Mouse (Mus musculus): ENCODE data around the gene Rbbp5. TPM values are rescaled to one million over a fixed set of nuclear protein-coding genes. Genes with fewer than 3 reads are reported as not detected.
A peak's percentile ranks its signal among the peaks of the same experiment; 100 is the strongest.

Gene Rbbp5
- total and polyA plus RNA-seq, 2 experiments from 2014 or later = 24.7 to 33.7 TPM

DNA sequence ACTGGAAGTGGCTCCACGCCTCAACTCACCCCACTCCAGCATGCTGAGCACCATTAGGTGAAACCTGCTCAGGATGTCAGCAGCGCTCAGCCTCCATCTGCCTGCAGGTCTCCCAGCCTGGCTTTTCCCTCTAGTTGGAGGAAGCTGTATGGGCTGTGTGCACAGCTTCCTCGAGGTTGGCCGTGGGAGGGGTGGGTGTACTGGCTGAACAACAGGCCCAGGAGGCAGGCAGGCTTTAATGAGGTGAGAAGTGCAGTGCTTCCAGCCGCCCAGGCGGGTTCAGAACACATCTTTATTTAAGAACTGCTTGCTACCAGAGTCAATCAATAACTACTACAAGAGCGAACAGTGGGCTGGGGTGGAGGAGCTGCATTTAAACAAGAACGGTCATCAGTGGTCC, 34.4 kb downstream of the Rbbp5 start:
- peaks cover 46% of the 10 kb centered on the region for H3K36me3 ChIP-seq (ENCODE audit: insufficient read depth)
- no peak overlapping the region for H3K9ac ChIP-seq
- no peaks in the 10 kb centered on the region for H3K27me3 ChIP-seq (ENCODE audit: insufficient read depth, low read length)
- no peak overlapping the region for H3K4me3 ChIP-seq (ENCODE audit: low read depth, low read length)
- no peak overlapping the region for H3K27ac ChIP-seq (ENCODE audit: low read depth, low read length)
- H3K4me1 ChIP-seq (ENCODE audit: insufficient read depth) = no peaks in the 10 kb centered on the region
- WGBS = 53% methylated on average over 8 of the region's 8 CpGs
- ATAC-seq (peak; percentile 20; the same call in 1 of the 2 replicates), DNase-seq (no peak)
- H3K9me3 ChIP-seq (ENCODE audit: low read length) = no peaks in the 10 kb centered on the region
- TF ChIP-seq CTCF (IDR thresholded peaks at IDR 0.05; ENCODE audit: low read depth) = no peak
- H3K4me2 ChIP-seq (ENCODE audit: low read depth) = no peak overlapping the region

DNA sequence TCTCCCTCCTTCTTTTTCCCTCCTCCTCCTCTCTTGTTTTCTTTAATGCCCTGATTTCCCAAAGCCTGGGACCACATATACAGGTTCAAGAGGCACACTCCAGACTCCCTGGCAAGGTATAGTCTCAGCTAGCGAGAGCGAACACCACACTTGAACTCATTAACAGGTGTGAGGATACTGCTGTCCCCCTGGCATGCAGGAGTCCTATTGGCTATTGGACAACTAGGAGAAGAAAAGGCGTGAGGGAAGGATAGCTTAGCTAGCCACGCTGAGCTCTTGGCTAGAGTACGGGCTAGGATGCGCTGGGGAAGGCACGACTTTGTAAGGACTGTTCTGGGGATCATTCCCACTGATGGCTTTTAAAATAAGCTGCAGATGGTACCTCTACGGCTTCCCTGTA, 34.9 kb downstream of the Rbbp5 start:
- Histone ChIP-seq H3K9ac (no peak overlapping the region), H3K36me3 (ENCODE audit: insufficient read depth) (peaks cover 48% of the 10 kb centered on the region), H3K9me3 (ENCODE audit: low read length) (no peaks in the 10 kb centered on the region), H3K27me3 (ENCODE audit: insufficient read depth, low read length) (no peaks in the 10 kb centered on the region), H3K27ac (ENCODE audit: low read depth, low read length) (no peak overlapping the region), H3K4me2 (ENCODE audit: low read depth) (no peak overlapping the region), H3K4me1 (ENCODE audit: insufficient read depth) (no peaks in the 10 kb centered on the region), H3K4me3 (ENCODE audit: low read depth, low read length) (no peak overlapping the region)
- DNase-seq (no peak), ATAC-seq (no peak)
- no peak for TF ChIP-seq CTCF (IDR thresholded peaks at IDR 0.05; ENCODE audit: low read depth)
- 76% methylated on average over 8 of the region's 8 CpGs for WGBS

DNA sequence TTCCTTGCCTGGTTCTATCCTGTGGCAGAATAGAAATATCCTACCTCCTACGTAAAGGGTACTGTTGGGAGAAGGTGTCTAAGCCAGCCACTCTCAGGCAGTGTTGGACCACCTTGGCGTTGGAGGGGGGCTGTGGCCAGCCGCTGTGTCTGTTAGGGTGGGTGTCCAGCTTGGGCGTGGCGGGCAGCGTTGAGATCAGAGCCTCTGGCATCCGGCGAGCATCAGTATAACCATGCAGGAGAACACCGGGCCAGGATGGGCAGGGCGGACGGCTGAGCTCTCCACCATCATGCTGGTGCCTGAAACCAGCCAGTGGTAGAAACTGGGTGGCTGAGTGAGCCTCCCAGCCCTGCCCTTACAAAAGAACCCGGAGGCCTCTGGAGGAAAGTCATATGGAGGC, 38.2 kb downstream of the Rbbp5 start:
- no peak overlapping the region for H3K4me3 ChIP-seq (ENCODE audit: low read depth, low read length)
- H3K27me3 ChIP-seq (ENCODE audit: insufficient read depth, low read length) = no peaks in the 10 kb centered on the region
- no peak overlapping the region for H3K27ac ChIP-seq (ENCODE audit: low read depth, low read length)
- H3K36me3 ChIP-seq (ENCODE audit: insufficient read depth) = peaks cover 56% of the 10 kb centered on the region
- no peaks in the 10 kb centered on the region for H3K9me3 ChIP-seq (ENCODE audit: low read length)
- 93% methylated on average over 12 of the region's 12 CpGs for WGBS
- DNase-seq (no peak), ATAC-seq (no peak)
- H3K9ac ChIP-seq = no peak overlapping the region
- no peak overlapping the region for H3K4me2 ChIP-seq (ENCODE audit: low read depth)
- TF ChIP-seq CTCF (IDR thresholded peaks at IDR 0.05; ENCODE audit: low read depth) = no peak
- no peaks in the 10 kb centered on the region for H3K4me1 ChIP-seq (ENCODE audit: insufficient read depth)

DNA sequence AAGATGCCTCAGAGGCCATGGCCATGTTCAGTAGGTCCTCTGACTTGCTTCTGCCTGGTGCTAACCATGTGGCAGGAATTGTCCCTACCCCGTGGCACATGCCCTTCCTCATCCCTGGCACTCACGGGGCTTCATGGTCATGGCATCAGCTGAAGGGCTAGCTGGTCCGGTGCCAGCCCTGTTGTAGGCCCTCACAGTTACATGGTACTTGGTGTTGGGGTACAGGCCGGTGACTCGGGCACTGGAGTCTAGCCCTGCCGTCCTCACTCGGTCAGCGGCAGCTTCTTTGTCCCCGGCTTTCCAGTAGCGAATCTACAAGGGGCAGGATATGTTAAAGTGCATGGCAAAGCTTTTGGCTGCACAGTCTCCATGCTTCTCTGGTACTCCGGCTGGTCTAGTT, 39.6 kb downstream of the Rbbp5 start:
- no peak overlapping the region for H3K4me2 ChIP-seq (ENCODE audit: low read depth)
- DNase-seq = no peak
- H3K4me1 ChIP-seq (ENCODE audit: insufficient read depth) = no peaks in the 10 kb centered on the region
- peaks cover 62% of the 10 kb centered on the region for H3K36me3 ChIP-seq (ENCODE audit: insufficient read depth)
- no peak overlapping the region for H3K9ac ChIP-seq
- H3K9me3 ChIP-seq (ENCODE audit: low read length) = no peaks in the 10 kb centered on the region
- TF ChIP-seq CTCF (IDR thresholded peaks at IDR 0.05; ENCODE audit: low read depth) = no peak
- ATAC-seq = no peak
- H3K4me3 ChIP-seq (ENCODE audit: low read depth, low read length) = no peak overlapping the region
- H3K27ac ChIP-seq (ENCODE audit: low read depth, low read length) = no peak overlapping the region
- WGBS = 86% methylated on average over 11 of the region's 11 CpGs
- H3K27me3 ChIP-seq (ENCODE audit: insufficient read depth, low read length) = no peaks in the 10 kb centered on the region

DNA sequence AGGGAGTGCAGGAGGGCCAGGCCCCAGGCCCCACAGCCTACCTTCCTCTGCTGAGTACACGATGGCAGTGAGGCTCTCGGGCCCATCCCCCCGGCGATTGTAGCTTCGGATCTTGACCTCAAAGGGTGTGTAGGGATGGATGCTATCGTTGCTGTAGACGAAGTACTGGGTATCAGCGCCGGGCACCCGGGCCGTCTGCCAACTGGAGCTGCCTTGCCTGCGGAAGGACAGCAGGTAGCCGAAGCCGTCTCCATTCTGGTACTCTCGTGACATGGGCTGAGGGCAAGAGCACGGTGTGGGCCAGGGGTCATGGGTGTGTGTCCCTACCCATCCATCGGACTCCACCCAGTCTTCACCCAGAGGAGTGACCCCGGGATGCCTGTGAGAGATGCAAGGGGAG, 41.5 kb downstream of the Rbbp5 start:
- WGBS = 83% methylated on average over 18 of the region's 18 CpGs

DNA sequence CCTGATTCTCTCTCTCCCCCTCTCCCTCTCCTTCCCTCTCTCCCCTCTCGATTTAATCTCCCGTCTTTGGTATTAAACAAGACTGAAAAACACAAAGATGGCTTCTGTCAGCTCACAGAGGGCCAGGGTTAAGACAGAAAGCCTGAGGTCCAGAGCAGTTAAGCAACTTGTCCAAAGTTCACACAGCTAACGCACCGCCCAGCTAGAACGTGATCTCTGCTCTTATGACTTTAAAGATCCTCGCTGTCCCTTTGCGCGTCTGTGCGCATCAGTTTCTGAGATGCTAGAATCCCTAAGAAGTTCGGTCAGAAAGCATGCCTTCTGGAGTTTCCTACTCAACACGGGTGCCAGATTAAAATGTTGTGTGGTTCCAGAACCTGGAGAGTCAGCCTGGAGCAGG, 42.6 kb downstream of the Rbbp5 start:
- no peak for TF ChIP-seq CTCF (IDR thresholded peaks at IDR 0.05; ENCODE audit: low read depth)
- whole genome bisulfite sequencing = 86% methylated on average over 11 of the region's 11 CpGs
- Histone ChIP-seq H3K27me3 (ENCODE audit: insufficient read depth, low read length) (no peaks in the 10 kb centered on the region), H3K4me1 (ENCODE audit: insufficient read depth) (no peaks in the 10 kb centered on the region), H3K27ac (ENCODE audit: low read depth, low read length) (no peak overlapping the region), H3K9me3 (ENCODE audit: low read length) (no peaks in the 10 kb centered on the region), H3K36me3 (ENCODE audit: insufficient read depth) (peaks cover 76% of the 10 kb centered on the region), H3K4me3 (ENCODE audit: low read depth, low read length) (no peak overlapping the region), H3K9ac (no peak overlapping the region), H3K4me2 (ENCODE audit: low read depth) (no peak overlapping the region)
- ATAC-seq (no peak), DNase-seq (no peak)

More for the DNA sequence above, 41.5 kb downstream of the Rbbp5 start:
- Histone ChIP-seq H3K4me3 (ENCODE audit: low read depth, low read length) (no peak overlapping the region), H3K4me1 (ENCODE audit: insufficient read depth) (no peaks in the 10 kb centered on the region), H3K4me2 (ENCODE audit: low read depth) (no peak overlapping the region), H3K36me3 (ENCODE audit: insufficient read depth) (peaks cover 78% of the 10 kb centered on the region), H3K27ac (ENCODE audit: low read depth, low read length) (no peak overlapping the region), H3K9ac (no peak overlapping the region), H3K9me3 (ENCODE audit: low read length) (no peaks in the 10 kb centered on the region), H3K27me3 (ENCODE audit: insufficient read depth, low read length) (no peaks in the 10 kb centered on the region)
- DNase-seq = no peak
- TF ChIP-seq CTCF (IDR thresholded peaks at IDR 0.05; ENCODE audit: low read depth) = no peak
- no peak for ATAC-seq

DNA sequence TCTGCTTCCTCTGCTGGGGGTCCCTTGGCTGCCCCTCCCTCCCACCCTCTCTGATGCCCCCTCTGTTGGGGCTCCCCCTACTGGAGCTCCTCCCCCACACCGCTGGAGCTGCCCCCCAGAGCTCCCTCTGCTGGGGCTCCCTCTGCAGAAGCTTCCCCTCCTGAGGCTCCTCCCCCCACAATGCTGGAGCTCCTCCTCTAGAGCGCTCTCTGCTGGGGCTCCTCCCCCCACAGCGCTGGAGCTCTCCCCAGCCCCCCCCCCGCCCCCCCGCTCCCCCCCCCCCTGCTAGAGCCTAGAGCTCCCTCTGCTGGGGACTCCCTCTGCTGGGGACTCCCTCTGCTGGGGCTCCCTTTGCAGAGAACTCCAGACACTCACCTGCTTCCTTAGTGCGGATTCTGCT, 43.6 kb downstream of the Rbbp5 start:
- Histone ChIP-seq H3K36me3 (ENCODE audit: insufficient read depth) (peaks cover 74% of the 10 kb centered on the region), H3K4me3 (ENCODE audit: low read depth, low read length) (no peak overlapping the region), H3K4me2 (ENCODE audit: low read depth) (no peak overlapping the region), H3K27me3 (ENCODE audit: insufficient read depth, low read length) (no peaks in the 10 kb centered on the region), H3K4me1 (ENCODE audit: insufficient read depth) (no peaks in the 10 kb centered on the region), H3K9me3 (ENCODE audit: low read length) (no peaks in the 10 kb centered on the region), H3K27ac (ENCODE audit: low read depth, low read length) (no peak overlapping the region), H3K9ac (no peak overlapping the region)
- DNase-seq (peak; percentile 67), ATAC-seq (peak; percentile 73)
- TF ChIP-seq CTCF (IDR thresholded peaks at IDR 0.05; ENCODE audit: low read depth) = peak; percentile 53
- WGBS = 27% methylated on average over 2 of the region's 6 CpGs

DNA sequence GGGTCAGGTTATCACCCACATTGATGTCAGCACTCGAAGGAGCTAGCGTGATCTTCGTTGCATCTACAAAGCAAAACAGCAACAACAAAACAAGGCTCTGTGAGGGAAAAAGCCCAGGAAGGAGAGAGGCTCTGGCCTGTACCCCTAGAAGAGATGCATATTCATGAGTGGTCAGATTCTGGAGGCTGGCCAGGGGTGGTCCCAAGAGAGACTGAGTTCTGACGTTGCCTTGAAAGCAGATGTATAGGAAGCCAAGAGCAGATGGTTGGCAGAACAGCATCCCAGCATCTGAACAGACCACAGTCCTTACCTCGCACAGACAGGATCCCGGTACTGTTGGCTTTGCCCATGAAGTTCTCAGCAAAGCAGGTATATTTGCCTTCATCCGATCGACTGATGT, 45.9 kb downstream of the Rbbp5 start:
- Histone ChIP-seq H3K4me3 (ENCODE audit: low read depth, low read length) (no peak overlapping the region), H3K27me3 (ENCODE audit: insufficient read depth, low read length) (no peaks in the 10 kb centered on the region), H3K27ac (ENCODE audit: low read depth, low read length) (no peak overlapping the region), H3K9ac (no peak overlapping the region), H3K4me1 (ENCODE audit: insufficient read depth) (0 out of 2 replicates have a peak, but pooled peaks cover 5% of the 10 kb centered on the region), H3K9me3 (ENCODE audit: low read length) (no peaks in the 10 kb centered on the region), H3K4me2 (ENCODE audit: low read depth) (no peak overlapping the region), H3K36me3 (ENCODE audit: insufficient read depth) (peaks cover 73% of the 10 kb centered on the region)
- 61% methylated on average over 8 of the region's 8 CpGs for WGBS
- DNase-seq (no peak), ATAC-seq (no peak)
- TF ChIP-seq CTCF (IDR thresholded peaks at IDR 0.05; ENCODE audit: low read depth) = no peak
